Mouse (Mus musculus): ENCODE measurements around the gene Clec2e. TPM values are rescaled to one million over a fixed set of nuclear protein-coding genes. Genes with fewer than 3 reads are reported as not detected.

Gene Clec2e
- polyA plus RNA-seq (2014; fragmentation: Illumina TruSeq; extraction: RNeasy Lipid Tissue Mini Kit (QIAGEN cat#74804); ENCODE audit: low read depth, low replicate concordance): 0.24 TPM

DNA sequence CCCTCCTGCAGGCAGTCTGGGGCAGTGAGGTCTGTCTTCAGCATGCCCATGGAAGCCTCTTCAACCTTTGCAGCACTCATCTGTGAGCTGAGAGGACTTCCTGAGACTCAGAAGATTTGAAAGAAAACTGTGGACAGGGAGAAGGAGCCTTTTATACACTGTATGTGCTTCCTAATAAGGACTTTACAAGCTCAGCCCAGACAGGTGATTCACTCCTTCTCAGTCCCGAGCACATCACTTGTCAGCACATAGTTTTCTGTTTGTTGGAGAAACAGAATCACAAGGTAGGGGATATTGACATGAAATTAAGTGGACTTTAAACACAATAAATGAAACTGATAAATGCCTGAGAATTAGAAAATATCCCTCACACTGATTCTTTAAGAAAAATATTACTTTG lies at the start of gene Clec2e:
TSS of gene Clec2e (minus strand) at position 120 of the 400 bp plus-strand sequence.

DNA sequence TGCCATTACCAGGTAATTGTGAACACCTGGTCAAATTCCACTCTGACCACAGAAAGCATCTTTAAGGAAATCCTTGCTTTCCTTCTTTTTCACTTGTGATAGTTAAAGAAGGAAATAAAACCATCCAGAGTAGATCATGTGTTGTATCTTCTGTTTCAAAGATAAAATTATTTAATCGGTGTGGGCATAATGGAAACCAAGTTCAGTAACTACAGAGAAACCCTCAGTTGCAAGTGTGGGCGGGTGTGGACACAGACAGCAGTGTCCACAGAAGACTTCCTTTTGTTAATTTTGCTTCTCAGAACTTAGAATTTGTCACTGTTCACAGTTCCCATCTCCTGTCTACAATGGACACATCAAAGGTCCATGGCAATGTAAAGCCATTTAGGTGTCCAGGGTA lies 55.1 kb downstream of the Clec2e start, which contains the start of gene Klrb1f:
TSS of gene Klrb1f (plus strand) at position 301 of the 400 bp plus-strand sequence.

Other genes with a start within 250 kb of the Clec2e start
- gene Clec2i, start 213.3 kb downstream of the Clec2e start, polyA plus RNA-seq (2014; fragmentation: Illumina TruSeq; extraction: RNeasy Lipid Tissue Mini Kit (QIAGEN cat#74804); ENCODE audit: low read depth, low replicate concordance): 2.3 TPM
- 2.3 TPM for gene BC035044, start 209.8 kb downstream of the Clec2e start, polyA plus RNA-seq (2014; fragmentation: Illumina TruSeq; extraction: RNeasy Lipid Tissue Mini Kit (QIAGEN cat#74804); ENCODE audit: low read depth, low replicate concordance)
- 0.16 TPM for gene Clec2g, start 166.5 kb downstream of the Clec2e start, polyA plus RNA-seq (2014; fragmentation: Illumina TruSeq; extraction: RNeasy Lipid Tissue Mini Kit (QIAGEN cat#74804); ENCODE audit: low read depth, low replicate concordance)
- gene Klrb1f, start 55.0 kb downstream of the Clec2e start, polyA plus RNA-seq (2014; fragmentation: Illumina TruSeq; extraction: RNeasy Lipid Tissue Mini Kit (QIAGEN cat#74804); ENCODE audit: low read depth, low replicate concordance): 0.47 TPM
- 86.9 TPM for gene Clec2d, start 79.7 kb upstream of the Clec2e start, polyA plus RNA-seq (2014; fragmentation: Illumina TruSeq; extraction: RNeasy Lipid Tissue Mini Kit (QIAGEN cat#74804); ENCODE audit: low read depth, low replicate concordance)
- 0.68 TPM for gene Cd69, start 174.5 kb upstream of the Clec2e start, polyA plus RNA-seq (2014; fragmentation: Illumina TruSeq; extraction: RNeasy Lipid Tissue Mini Kit (QIAGEN cat#74804); ENCODE audit: low read depth, low replicate concordance)
- gene 4922502D21Rik, start 230.9 kb upstream of the Clec2e start, polyA plus RNA-seq (2014; fragmentation: Illumina TruSeq; extraction: RNeasy Lipid Tissue Mini Kit (QIAGEN cat#74804); ENCODE audit: low read depth, low replicate concordance): 20.7 TPM
- 6.0 TPM for gene Clec12a, start 241.8 kb upstream of the Clec2e start, polyA plus RNA-seq (2014; fragmentation: Illumina TruSeq; extraction: RNeasy Lipid Tissue Mini Kit (QIAGEN cat#74804); ENCODE audit: low read depth, low replicate concordance)

All from adipose tissue, adult 10 weeks (tissue).